Mouse (Mus musculus) kidney, adult 8-10 months (tissue): ENCODE measurements around the gene E330017A01Rik.
"Not testable (repeated sequence)": the region's sequence is repeated elsewhere in the genome, so short reads cannot be mapped to it uniquely, and the experiment has no call there.

Experiments used
- DNase-seq, 2 experiments: peaks; one replicate each; pipeline ENCODE4 v3.0.0; 2022

The E330017A01Rik gene

DNA sequence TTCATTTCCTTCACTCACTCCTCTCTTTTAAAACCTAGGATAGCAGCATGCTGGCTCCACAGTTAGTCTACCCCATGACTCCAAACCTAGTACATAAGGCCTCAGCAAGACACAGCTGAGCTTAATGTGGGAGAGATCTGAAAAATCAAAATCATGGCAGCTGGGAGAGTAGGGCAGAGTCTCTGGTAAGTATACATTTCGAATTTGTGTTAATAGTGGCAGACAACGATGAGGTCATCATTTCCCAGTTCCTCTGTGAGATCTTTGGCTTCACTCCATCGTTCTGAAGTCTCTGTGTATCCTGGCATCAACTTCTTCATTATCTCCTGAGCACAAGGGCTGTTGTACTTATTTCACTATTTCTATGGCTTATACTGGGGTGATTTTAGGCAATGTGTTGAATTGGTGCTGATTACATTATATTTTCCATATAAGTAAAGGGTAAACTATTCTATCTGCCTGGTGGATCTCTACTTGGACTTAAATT is at the start of gene E330017A01Rik:
Gene E330017A01Rik, minus strand, starts transcription at position 51 of the 487 bp plus-strand sequence.
- DNase-seq, result no peak

GRCm38 (mm10) chr16:58685548-58686537 is 47.3 kb upstream of the E330017A01Rik start:
- no peak for DNase-seq

- no peak for DNase-seq
Observed at GRCm38 (mm10) chr16:58684537-58684936, 46.0 kb upstream of the E330017A01Rik start.

- DNase-seq, result no peak
Observed at GRCm38 (mm10) chr16:58683911-58684310, 45.4 kb upstream of the E330017A01Rik start.

DNA sequence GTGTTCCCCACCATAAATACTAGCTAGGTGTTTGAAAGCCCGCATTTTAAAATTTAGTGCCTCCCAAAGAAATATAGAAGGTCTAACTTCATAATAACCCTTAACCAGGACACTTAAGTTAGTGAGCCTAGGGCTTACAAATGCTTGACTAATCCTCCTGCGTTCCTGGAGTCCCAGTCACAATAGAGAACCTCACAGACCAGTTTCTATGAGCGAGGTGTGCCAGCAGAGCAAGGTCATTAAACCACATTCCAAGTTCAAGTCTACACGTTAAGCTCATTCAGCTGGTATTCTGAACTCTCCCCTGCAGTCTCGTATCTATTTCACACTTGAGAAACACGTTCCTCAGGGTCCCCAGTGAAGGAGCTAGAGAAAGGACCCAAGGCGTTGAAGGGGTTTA is 44.3 kb upstream of the E330017A01Rik start:
- no peak for DNase-seq

- DNase-seq, result no peak
Observed at GRCm38 (mm10) chr16:58682046-58682445, 43.5 kb upstream of the E330017A01Rik start.

GRCm38 (mm10) chr16:58678660-58679059 is 40.1 kb upstream of the E330017A01Rik start:
- DNase-seq, result no peak

- no peak for DNase-seq
Observed at GRCm38 (mm10) chr16:58677491-58677890, 39.0 kb upstream of the E330017A01Rik start.

GRCm38 (mm10) chr16:58676633-58677032 is 38.1 kb upstream of the E330017A01Rik start:
- DNase-seq, result no peak

GRCm38 (mm10) chr16:58676156-58676555 is 37.6 kb upstream of the E330017A01Rik start:
- DNase-seq, result no peak

DNA sequence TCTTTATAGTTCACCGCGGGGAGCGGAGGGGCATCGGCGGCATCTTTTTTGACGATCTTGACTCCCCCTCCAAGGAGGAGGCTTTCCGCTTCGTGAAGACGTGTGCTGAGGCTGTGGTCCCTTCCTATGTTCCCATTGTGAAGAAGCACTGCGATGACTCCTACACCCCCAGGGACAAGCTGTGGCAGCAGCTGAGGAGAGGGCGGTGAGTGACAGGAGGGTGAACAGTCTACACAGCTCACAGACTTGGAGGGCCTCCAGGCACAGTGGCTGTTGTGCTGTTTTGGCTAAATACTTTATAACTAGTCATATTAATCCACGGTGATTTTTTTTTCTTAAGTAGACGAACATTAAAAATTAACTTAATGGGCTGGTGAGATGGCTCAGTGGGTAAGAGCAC is 36.7 kb upstream of the E330017A01Rik start:
- peak; percentile 44 to 77 for DNase-seq

DNA sequence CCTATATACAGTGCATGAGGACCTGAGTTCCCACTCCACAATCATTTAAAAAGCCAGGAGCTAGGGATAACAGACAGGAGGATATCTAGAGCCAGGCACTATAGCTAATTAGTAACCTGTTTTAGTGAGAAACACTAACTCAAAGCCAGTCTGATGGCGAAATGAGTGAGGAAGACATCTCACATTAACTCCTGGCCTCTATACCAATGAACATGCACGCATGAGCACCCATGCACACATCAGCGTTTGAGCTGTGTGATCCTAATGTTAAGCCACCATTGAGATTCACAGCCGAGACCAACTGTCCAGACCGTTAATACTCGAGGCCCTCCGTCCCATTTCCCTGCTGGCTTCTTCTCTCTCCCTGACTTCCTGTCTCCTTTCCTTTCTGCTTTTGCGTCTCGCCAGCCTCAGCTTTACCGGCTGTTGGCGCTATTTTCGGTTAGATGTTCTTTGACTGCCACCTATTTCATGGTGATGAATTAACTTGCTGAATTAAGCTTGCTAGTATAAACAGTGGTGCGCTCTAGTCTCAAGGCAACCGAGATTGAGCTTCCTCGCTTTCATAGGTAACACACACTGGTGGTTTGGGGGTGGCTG is 35.4 kb upstream of the E330017A01Rik start:
- peak; percentile 56 to 63 for DNase-seq

DNA sequence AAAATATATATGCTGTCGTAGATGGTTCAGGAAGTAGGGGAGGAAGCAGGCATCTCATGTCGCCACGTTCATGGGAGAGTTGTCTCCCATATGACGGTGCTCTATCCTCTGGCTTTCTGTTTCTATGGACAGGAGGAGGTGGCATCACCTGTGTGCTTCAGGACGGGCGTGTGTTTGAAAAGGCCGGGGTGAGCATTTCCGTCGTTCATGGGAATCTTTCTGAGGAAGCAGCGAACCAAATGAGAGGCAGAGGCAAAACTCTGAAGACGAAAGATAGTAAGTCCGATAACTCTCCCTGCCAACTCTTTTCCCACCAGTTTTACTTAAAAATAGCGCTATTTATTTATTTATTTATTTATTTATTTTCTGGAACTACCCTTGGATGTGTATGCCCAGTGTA is 33.9 kb upstream of the E330017A01Rik start:
- no peak for DNase-seq

DNA sequence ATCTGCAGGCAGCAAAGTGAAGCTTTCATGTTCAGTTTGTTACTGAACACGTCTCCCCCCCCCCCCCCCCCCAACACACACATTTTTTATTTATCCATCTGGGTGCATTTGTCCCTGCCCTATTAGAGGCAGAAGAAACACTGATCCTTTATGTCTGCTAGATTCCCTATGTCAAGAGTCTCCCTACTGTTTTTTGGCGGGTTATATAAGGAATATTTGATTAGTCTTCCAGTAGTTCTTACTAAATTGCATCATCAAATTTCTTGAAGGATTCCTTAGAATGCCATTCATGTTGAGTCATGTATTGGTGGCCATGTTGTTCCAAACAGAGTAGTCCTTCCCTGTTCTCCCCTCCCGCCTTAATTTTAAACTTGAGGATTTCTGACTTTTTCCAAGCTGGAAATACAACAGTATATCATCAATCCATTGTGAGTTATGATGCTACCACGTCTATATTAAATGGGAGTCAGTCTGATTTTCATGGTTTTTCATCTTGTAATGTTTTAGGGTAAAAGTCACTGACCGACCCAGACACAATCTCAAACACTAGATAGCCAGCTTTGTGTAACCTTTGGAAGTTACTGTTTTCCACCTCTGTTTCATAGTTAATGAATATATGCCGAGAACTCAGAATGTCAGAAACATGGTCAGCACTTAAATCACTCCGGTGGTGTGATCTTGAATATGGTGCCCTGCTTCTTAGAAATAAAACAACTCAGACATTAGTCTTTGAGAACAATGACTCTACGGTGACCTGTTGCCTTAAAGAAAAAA is 32.9 kb upstream of the E330017A01Rik start:
- DNase-seq, result peak in 1 of 2 experiments; percentile 29

GRCm38 (mm10) chr16:58670643-58671042 is 32.1 kb upstream of the E330017A01Rik start:
- peak in 1 of 2 experiments; percentile 27 for DNase-seq

DNA sequence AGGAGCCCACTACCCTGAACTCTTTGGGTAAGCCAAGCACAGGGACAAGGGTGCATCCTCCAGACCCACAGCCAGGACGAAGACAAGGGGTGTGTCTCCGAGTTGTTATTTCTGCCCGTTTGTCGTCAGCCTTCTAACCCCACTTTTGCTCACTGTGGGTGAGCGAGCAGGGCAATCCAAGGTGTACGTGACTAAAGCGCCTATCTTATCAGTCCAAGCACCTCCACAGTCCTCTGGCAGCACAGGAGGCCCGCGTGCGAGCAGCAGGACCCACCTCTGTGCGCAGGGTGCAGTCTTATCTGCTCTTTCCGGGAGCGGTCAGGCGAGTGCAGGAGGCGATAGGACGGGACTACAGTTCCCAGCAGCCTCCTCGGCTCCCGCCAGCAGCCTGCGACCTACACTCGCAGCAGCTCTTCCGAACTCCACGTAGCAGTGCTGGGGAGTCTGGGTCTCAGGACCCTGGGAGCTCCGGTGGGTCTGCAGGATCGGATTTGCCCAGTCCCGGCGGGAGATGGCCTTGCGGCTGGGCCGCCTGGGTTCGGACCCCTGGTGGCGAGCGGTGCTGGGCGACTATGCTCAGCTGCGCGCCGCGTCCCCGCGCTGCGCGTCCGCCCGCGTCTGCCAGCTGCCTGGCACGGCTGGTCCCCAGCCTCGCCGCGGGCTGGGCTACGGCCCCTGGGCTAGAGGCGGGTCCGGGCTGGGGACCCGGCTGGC is 31.5 kb upstream of the E330017A01Rik start, which contains the start of gene Cpox:
Gene Cpox, plus strand, starts transcription at position 376 of the 714 bp plus-strand sequence.
- peak; percentile 73 to 77 for DNase-seq

DNA sequence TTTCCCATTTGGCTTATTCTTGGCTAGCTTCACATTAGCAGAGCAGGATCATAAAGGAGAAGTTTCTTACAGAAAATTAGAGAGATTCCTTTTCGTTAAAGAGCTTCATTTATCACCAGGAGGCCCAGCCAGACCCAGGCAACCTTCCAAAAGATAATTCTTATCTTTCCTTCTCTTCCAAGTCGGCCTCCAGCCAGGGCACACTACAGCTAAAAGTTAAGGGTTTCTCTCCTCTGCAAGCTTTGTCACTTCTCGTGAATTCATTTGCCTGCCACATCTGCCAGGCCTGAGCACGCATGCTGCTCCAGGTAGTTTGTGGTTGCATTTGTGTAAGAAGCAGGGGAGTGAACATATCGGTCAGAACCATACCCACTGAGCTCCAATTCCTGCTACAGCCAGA is 30.7 kb upstream of the E330017A01Rik start:
- DNase-seq, result no peak

DNA sequence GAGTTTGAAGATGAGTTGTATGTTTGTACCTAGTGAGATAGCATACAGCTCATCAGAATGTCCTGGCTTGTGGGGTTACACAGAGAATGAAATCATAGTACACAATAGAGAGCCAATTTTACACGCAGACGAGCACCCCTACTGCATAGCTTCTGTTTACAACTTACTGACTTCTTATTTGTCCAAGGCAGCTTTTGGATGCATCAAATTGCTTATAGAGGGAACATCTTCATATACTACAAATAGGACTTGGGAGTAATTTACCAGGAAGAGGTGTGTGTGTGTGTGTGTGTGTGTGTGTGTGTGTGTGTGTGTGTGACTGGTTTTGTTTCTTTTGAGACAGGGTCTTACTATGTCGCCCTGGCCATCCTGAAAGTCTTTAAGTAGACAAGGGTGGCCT is 30.0 kb upstream of the E330017A01Rik start:
- no peak for DNase-seq

GRCm38 (mm10) chr16:58666681-58667080 is 28.1 kb upstream of the E330017A01Rik start:
- DNase-seq, result not testable (repeated sequence)

- not testable (repeated sequence) for DNase-seq
Observed at GRCm38 (mm10) chr16:58665137-58665536, 26.6 kb upstream of the E330017A01Rik start.

DNA sequence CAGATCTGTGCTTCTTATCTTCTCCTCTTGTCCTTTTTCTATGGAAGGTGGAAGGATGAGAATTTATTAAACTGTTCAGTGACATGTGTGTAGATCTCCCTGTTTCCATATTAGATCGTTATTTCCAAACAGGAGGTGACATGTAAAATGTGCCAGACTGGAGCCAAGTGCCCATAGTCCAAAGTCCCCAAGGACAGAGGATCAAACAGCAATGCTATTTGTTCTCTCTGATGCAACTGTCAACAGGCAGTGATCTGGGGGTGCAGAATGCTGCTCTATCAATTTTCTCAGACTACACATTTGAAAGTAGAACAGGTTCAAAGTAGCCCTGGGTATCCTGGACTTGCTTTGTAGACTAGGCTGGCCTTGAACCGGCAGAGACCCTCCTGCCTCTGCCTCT is 25.3 kb upstream of the E330017A01Rik start:
- no peak for DNase-seq

DNA sequence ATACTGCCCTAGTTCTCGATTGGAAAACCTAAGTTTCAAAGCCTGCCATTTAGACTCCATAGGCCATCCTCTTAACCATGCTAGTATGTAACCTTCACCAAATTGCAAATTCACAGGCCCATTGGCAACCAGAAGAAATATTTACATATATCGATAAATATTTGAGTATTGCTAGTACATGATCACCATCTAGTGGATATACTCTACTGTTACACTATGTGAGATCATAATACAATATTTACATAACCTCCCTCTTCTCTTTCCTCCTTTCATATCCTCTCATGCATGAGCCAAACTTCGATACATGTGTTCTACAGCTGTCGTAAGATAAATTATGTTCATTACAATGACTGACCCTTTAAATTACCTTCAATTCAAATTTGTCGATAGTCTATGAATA is 24.5 kb upstream of the E330017A01Rik start:
- DNase-seq, result no peak
